Mouse (Mus musculus) spleen, postnatal 10 days (tissue): ENCODE results near the gene Arhgap40.

Source experiments
- DNase-seq, 2 experiments: peaks; one replicate each; pipeline ENCODE4 v3.0.0; 2021 to 2022; ENCODE audit warnings: low spot score in 2 of 2

The Arhgap40 gene

DNA sequence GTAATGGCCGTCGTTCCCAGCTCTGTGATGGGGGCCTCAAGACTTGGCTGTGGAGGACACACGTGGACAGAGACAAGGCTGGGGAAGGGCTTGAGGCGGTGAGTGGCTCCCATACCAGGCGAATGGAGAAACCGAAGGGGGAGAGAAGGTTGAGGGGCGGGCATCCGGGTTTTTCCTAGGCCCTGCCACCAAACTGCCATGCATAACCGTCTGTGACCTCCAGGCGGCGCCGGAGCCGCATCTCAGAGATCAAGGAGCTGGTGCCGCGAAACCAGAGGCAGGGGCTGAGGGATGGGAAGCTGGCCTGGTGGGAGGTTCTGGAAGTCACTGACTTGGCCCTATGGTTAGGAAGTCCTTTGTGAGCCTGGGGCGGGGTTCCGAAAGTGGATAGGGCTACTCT is 34.2 kb downstream of the Arhgap40 start:
- peak; percentile 37 to 74 for DNase-seq

DNA sequence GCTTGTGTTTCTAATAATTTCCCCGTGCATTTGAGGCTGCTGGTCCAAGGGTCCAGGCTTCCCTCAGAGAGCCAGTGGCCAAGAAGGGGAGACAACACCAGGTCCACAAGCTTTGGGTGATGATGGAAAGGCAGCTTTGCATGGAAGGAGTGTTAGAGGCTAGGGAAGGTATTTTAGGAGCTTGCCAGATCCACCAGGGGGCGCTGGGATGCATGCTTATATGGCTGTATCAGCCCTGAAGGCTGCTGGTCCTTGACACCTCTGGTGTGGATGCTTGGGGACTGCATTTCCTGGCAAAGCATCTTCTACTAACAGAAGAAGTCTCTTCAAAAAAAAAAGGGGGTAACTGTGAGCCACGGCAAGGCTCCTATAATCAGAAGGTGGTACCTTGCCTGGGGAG is 37.5 kb downstream of the Arhgap40 start:
- peak; percentile 53 to 85 for DNase-seq

DNA sequence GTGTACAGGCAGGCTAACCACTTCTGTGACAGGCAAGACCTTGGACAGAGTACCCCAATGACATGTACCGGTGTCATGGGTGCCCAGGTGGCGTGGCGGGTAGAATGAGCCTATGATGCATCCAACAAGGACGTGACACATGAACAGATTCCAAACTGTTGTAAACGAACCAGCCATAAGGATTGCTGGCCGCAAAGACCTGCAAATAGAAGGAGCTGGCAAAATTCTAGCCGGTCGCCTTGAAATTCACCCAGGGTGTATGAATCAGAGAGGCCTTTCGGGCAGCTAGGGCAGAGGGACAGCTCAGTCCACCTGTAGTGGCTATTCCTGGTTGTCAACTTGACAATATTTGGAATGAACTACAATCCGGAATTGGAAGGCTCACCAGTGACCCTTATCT is 41.8 kb downstream of the Arhgap40 start:
- no peak for DNase-seq

DNA sequence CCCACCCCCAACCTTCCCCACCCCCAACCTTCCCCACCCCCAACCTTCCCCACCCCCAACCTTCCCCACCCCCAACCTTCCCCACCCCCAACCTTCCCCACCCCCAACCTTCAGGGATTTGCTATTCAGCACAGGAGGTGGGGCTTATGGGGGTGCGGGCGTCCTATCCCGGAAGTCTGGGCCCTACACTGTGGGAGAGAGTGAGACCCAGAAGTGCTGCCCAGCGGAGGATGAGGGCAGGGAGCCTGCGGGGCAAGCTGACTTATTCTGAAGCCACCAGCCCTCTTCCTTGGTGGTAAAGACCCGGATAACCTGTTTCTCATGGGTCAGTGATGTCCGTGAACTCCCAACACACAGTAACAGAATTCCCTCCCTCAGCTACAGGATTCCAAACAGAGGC is 42.7 kb downstream of the Arhgap40 start:
- DNase-seq, result no peak

DNA sequence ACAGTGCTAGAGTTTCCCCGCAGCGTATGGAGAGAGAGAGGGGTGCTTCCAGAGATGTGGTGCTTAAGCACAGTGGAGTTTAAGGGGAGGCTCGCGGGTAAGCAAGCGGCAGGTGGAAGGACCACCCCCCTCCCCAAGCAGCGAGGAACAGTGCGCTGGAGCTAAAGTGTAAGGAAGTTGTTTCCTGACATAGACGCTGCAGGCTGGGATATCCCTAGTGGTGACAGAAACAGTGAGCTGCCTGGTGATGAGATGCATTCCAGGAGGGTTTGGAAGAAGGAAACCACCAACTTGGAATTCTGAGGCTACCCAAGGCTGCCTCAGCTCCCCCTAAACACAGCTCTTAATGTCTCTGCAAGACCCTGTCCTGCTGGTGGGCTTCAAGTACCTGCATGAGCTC is 43.2 kb downstream of the Arhgap40 start:
- no peak for DNase-seq

DNA sequence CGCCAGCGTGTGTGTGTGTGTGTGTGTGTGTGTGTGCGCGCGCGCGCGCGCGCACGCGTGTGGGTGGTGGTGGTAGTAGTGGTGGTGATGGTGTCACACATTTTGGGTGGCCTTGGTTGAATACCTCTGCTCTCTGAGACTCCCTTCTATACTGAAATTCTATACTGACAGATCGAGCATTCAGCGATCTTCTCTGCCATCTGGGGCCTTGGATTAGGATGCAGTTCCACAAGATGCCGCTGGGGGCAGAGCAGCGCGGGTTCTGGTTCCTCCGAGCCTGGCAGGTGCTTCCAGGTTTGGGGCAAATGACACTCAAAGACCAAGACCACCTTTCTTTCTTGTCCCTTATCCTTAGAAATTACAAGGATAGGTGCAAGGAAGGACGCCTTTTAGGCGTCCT is 43.6 kb downstream of the Arhgap40 start:
- DNase-seq, result peak; percentile 62 to 81

DNA sequence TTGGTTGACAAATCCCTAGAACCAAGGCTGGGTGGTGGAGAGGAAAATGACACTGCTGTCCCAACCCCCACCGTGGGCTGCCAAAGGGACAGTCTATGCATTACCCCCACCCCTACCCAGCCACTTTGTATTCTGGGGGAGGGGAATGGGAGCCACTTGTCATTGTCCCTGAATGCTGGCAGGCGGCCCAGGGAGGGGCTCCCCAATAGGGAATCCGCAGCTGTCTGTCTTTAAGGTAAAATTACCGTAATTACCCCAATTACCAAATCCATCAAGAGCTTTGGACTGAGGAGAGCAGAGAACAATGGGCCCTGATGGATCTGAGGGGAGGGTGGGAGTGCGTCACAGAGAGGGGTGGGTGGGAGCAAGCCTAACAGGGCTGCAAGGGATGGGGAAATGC is 44.2 kb downstream of the Arhgap40 start:
- DNase-seq, result no peak

DNA sequence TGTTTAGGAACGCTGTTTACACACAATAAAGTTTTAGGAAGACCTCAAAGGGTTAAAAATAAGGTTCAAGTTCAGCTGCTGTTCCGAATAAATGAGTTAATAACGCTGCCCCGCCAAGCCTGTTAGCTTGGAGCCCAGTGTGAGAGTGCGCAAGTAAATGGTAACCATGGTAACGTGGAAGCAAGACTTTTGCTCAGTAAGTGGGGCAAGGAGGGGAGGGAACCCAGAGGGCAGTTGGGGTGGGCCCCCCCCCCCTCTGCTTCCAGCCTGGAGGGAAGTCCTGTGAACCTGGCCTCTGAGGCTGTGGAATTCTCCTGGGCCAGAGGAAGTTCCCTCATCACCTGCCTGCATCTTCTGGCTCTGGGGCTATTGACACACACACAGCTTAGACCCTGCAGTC is 47.3 kb downstream of the Arhgap40 start:
- no peak for DNase-seq

DNA sequence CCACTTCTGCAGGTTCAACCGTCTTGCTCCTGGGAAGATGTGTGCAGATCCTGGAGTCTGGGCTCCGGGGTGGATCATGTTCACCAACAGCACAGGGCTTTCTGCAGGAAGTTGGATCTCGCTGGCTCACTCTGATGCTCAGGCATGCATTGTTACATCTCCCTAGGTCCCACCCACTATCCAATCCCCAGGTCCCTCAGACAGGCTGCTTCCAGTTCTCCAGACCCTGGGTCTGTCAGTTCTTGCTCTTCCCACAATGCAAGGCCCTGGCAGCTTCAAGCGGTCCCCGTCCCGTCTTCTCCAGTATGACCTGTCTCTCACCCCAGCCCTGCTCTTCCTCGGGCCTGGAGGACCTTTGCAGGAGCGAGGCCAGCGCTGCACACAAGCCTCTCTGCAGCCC is 48.2 kb downstream of the Arhgap40 start:
- no peak for DNase-seq

DNA sequence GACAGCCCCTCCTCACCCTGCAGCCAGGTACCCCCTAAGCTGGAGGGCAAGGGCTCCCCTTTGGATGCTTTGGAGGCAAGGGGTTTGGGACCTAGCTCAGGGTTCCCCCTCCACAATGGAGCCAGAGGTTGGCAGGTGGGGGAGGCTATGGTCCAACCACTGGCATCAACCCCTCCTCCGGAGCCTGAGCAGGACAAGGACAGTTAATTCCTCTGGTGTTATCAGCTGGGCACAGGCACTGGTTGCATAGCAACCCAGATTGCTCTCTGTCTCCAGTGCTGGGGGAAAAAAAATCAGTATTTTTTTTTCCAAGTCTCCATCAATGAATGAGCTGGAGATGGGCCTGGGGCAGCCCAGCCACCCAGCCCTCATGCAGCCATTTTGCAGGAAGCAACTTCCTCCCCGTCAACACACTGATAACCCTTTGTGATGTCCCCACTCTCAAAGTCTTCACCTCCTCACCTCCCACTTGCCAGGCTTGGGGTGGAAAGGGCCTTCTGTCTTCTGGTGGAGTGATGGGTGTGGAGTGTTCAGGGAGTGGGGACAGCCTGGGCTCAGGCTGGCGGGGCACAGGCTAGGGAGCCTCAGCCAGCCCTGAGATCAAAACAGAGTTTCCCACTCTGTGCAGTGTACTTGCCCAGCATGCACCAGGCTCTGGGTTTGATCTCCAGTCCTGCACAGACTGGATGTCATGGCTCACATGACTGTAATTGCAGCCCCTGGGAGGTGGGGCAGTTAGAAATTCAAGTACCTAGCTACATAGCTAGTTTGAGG is 49.0 kb downstream of the Arhgap40 start:
- no peak for DNase-seq

DNA sequence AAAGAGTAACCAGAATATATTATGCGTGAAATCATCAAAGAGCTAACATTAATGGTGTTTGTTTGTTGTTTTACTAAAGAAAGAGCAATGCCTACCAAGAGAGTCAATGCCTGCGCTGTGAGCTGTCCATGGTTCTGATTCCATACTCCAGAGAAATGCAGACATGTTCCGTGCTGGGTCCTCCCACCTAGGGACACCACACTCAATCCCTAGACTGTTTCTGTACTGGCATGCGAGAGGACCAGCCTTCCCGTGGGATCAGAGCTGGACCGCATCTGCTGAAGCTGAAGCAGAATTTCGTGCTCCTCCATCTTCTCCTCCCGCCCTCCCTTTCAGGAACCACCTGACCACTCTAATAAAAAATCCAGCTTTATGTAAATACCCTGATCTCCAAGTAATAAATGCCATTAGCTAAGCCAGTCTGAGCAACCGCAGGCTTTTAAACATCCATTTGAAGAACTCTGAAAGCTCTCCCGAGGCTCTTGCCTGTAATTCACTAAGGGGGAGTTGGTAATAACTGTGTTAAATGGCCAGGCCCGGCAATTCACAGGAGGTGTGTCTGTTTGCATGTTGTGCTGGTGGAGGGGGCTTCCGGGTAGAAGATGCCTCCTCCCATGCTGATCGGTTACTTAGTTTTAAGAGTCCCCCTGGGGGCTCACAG is 58.0 kb downstream of the Arhgap40 start:
- peak in 1 of 2 experiments; percentile 41 for DNase-seq

DNA sequence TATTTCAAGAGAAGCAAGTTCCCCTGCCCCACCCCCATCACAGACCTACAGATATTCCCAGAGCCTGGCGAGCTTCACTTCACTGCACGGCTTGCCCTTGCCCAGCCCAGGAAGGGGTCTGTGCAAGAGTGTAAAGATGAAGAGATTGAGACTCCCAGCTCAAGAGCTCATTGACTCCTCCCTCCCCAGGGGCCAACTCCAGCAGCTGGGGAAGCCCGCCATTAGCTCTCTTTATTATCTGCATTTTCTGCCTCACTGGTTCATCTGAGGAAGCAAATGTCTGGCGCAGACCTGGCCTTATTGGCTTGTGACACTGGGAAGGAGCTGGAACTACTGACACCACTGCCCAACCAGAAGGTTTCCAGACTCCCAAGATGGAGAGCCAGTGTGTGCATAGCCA is 67.4 kb downstream of the Arhgap40 start:
- no peak for DNase-seq

DNA sequence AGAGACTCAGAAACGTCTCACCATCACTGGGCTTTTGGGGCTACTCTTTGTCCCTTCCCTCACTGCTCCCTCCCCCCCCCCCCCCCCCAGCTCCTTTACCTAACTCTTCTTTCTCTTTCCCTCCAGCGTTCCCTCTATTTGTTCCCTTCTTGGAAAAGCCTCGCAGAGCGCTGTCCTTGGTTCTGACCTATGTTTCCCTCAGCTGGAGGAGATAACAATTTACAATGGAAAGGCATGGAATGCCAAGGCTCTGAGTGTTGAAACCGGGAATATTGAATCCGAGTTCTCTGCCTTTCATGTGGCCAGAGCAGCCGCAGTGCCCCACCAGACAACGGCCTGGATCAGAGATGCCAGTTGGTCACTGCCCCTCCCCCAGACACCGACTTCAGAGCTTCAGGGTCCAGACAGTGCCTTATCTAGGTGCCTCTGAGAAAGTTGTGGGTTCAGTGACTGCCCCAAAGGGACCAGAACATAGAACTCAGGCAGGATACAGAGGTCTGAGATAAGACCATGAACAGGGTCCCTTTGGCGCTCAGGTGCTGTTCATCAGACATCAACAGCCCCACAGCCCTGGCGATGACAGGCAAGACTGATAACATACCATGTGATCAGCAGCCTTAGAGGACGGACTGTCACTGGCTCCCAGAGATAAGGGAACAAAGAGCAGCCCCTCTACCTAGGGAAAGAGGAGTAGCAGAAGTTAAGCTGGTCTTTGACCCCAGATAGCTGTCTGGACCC is 72.2 kb downstream of the Arhgap40 start:
- no peak for DNase-seq

DNA sequence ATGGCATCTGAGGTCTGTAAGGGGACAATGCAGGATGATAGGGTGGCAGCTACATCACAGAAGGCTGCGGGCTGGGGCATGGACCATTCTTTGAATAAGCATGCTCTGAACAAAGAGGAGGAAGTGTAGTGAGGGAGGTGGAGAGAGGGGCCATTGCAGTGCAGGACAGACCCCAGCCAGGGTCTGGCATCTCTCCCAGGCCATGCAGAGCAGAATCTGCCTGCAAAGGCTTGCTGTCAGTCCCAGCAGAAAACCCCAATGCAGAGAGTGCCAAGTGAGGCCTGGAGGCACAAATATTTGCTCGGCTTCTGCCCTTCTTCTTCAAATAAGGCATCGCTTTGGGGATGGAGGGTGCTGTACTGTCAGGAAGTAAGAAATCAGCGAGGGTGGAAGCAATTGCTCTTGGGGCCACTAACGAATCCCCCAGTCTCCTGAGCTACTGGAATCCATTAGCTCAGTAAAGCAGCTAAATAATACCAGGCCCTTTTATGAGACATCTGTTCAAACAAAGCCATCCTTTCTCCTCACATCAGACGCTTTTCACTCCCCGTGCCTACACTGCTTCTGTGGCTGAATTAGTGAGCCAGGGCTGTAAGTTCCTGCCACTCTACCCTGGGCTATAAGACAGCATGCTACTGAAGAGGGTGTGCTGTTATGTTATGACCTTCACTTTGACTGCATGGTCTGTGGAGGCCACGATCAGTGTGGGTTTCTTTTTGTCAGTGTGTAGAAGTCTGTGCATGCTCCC is 76.1 kb downstream of the Arhgap40 start:
- no peak for DNase-seq

DNA sequence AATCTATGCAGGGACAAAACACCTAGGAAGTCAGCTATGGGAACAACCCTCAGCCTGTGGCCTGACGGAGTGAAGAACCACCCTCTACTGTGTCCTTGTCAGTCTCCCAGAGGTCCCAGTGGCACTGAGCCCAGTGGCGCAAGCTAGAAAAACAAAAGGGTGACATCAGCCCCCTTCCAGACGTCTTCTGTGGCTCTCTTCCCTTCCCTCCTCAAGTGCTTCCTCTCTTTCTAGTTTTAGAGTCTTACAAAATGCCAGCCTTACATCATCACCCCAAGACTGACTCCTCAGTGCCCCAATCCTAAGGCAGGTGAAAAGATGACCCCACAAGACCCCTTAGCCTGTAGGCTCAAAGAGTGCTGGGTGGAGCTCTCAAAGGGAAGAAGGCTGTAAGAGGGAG is 77.9 kb downstream of the Arhgap40 start:
- no peak for DNase-seq

DNA sequence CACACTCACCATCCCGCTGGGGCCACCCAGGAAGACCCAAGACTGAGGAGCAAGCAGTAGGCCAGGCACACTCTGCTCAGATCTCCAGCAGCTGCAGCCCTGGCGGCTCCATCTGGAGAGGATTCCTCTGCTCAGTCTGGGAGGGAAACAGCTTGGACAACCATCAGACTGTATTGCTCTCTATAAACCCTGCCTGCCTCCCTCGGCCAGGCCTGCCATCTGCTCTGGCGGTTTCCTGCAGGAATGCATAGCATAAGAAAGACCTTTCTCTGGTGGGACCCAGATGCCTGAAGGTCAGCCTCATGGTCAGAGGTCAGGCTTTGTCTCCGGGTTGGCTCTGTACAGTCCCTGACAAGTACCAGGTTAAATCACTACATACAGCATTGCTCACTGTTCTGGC is 78.7 kb downstream of the Arhgap40 start:
- no peak for DNase-seq

DNA sequence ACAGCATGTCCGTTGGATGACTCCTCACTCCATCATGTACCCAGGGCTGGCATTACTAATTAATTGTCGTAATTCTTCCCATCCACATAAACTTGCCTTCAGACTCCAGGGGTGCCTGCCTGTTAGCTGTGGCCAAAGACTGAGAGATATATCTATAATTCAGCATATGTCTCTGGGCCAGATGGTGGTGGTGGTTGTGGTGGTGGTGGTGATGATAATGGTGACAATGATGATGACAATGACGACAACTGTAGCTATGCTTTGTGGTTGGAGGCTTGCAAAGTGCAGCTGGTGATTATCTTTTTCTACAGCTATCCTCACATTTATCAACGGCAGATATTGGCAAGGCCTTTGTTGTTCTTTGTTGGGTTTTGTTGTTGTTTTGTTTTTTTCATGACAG is 80.8 kb downstream of the Arhgap40 start:
- no peak for DNase-seq

DNA sequence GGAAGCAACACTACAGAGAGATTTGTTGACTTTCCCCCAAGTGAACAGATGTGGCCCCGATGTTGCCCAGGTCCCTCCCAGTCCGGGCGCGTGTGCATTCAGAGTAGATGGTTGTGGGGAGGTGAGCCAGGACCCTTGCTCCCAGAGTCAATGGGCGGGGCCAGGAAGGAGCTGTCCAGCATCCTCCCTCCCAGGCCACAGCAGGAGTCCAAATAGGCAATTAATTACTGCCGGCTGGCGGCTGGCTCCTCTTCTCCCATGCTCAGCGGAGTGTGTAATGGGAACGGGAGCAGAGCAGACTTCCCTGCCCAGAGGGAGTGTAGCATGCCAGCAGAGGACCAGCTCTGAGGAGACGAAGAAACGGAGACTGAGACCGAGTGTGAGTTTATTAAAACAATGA is 82.5 kb downstream of the Arhgap40 start:
- DNase-seq, result no peak

DNA sequence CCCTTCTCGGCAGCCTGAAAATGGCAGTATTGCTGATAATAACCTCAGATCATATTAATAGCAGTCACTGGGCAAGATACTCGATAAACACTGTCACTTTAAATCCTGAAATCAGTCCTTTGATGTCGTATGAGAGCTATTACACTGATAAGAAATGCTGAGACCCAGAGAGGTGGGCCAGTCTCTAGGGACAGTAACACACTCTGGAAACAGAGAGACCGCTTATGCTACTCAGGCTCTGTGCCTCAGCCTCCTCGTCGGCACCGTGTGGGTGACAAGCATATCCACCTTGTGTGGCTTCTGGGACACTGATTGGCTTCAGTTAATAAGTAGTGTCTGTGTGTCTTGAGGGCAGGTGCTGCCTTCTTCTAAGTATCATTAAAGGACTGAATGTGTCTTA is 83.0 kb downstream of the Arhgap40 start:
- DNase-seq, result no peak

DNA sequence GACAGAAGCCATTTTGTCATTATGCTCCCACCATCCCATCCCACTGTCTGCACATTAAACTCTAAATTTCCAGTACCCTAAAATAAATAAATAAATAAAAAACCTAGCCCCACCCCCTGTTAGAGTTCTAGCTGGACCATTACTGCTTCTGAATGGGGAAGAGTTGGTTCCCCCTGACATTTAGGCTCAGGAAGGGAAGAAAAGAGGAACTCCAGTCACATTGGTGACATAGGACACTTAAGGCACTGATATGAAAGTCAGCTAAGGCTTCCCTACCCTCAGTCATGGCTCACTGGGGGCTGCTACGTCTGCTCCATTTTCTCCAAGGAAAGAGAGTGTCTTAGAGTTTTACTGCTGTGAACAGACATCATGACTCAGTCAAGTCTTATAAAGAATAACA is 84.2 kb downstream of the Arhgap40 start:
- DNase-seq, result no peak
